Mouse (Mus musculus) limb, embryonic 15.5 days (tissue): ENCODE results near the gene Il25. TPM values are rescaled to one million over a fixed set of nuclear protein-coding genes. Genes with fewer than 3 reads are reported as not detected.
"Not testable (repeated sequence)": the region's sequence is repeated elsewhere in the genome, so short reads cannot be mapped to it uniquely, and the experiment has no call there.

Experiments
- ATAC-seq: fragments of 200-750 bp; cut with Nextera tagmentation; 2 replicates; pipeline ENCODE4 v1.8.0; 2017; ENCODE audit warnings: low read depth, moderate TSS enrichment; ENCODE audit not compliant: insufficient number of reproducible peaks, low FRiP score, low TSS enrichment
- H3K27ac ChIP-seq: fragments of 300-500 bp; sonication (generic); 2 replicates; pipeline ENCODE4 v1.5.1; 2015; ENCODE audit warnings: moderate library complexity, mild to moderate bottlenecking, inconsistent platforms
- H3K27me3 ChIP-seq: fragments of 300-500 bp; sonication (generic); 2 replicates; pipeline ENCODE4 v1.6.1; 2015; ENCODE audit warnings: inconsistent platforms
- H3K36me3 ChIP-seq: fragments of 300-500 bp; sonication (generic); 2 replicates; pipeline ENCODE4 v1.6.1; 2015; ENCODE audit warnings: inconsistent platforms
- H3K4me1 ChIP-seq: fragments of 300-500 bp; sonication (generic); 2 replicates; pipeline ENCODE4 v1.6.1; 2015; ENCODE audit warnings: inconsistent platforms
- H3K4me2 ChIP-seq: fragments of 300-500 bp; sonication (generic); 2 replicates; pipeline ENCODE4 v1.6.1; 2015; ENCODE audit warnings: mild to moderate bottlenecking, inconsistent platforms
- H3K4me3 ChIP-seq: fragments of 300-500 bp; sonication (generic); 2 replicates; pipeline ENCODE4 v1.5.1; 2015; ENCODE audit warnings: mild to moderate bottlenecking, inconsistent platforms
- H3K9ac ChIP-seq: fragments of 300-500 bp; sonication (generic); 2 replicates; pipeline ENCODE4 v1.6.1; 2015; ENCODE audit warnings: inconsistent platforms
- H3K9me3 ChIP-seq: fragments of 300-500 bp; sonication (generic); 2 replicates; pipeline ENCODE4 v1.6.1; 2016; ENCODE audit warnings: inconsistent platforms
- WGBS: fragments of 180-500 bp; shearing (Covaris S2); methylation state at CpG from one replicate; pipeline ENCODE4 v1.1.7; 2015; 5-methylcytosine and 5-hydroxymethylcytosine counted together
- polyA plus RNA-seq: library from polyadenylated mRNA; unstranded; fragments of >200 nt; fragmentation: Nextera tagmentation; extraction: Ambion mirVana; gene quantifications from 2 replicates; pipeline ENCODE4 v1.2.1, GENCODE M21; 2015

Gene Il25
- polyA plus RNA-seq, 1 experiment from 2014 or later = not detected

DNA sequence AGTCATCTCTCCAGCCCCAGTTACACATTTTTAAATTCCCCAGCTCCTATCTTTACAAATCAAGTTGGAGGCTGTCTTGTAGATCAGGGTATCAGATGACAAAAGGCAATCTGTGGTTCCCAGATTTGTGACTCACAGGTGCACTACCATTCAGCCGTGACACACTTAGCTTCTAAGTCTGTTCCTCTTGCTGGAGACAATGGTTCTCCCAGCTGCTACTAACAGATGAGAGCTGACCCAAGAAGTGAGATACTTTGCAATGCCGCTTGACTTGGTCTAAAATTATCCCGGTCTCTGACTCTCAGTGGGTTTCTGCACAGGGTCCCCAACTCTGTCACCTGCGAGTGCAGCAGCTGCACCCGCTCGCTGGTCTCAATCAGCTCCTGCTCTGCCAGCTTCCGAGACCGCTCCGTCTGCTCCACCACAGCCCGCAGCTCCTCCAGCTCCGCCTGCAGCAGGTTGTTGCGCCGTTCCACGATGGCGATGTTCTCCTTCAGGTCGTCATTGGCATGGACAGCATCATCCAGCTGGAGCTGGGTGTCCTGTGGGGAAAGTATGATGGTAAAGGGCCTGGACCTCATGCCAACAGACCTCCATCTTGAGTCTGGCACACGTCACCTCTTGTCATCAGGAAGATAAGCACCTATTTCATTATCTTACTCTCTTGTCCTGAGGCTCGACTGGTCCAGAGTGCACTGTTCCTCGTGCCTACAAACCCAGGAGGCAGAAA is 13.6 kb downstream of the Il25 start:
- 73% methylated on average over 19 of the region's 19 CpGs for WGBS
- Histone ChIP-seq H3K4me2 (no peak overlapping the region), H3K27ac (no peak overlapping the region), H3K9ac (no peak overlapping the region), H3K9me3 (no peaks in the 10 kb centered on the region), H3K4me3 (no peak overlapping the region), H3K27me3 (no peaks in the 10 kb centered on the region), H3K4me1 (no peaks in the 10 kb centered on the region), H3K36me3 (no peaks in the 10 kb centered on the region)
- ATAC-seq = no peak

GRCm38 (mm10) chr14:54947008-54947407 is 14.5 kb downstream of the Il25 start:
- not testable (repeated sequence) for H3K36me3 ChIP-seq, H3K4me2 ChIP-seq, H3K27ac ChIP-seq, H3K4me3 ChIP-seq, H3K9ac ChIP-seq, H3K9me3 ChIP-seq, ATAC-seq, H3K27me3 ChIP-seq, H3K4me1 ChIP-seq
- WGBS = 87% methylated on average over 11 of the region's 11 CpGs

- Histone ChIP-seq H3K9ac (no peak overlapping the region), H3K27ac (no peak overlapping the region), H3K9me3 (no peaks in the 10 kb centered on the region), H3K4me1 (no peaks in the 10 kb centered on the region), H3K4me2 (no peak overlapping the region), H3K36me3 (no peaks in the 10 kb centered on the region), H3K4me3 (no peak overlapping the region), H3K27me3 (no peaks in the 10 kb centered on the region)
- 86% methylated on average over 9 of the region's 9 CpGs for WGBS
- no peak for ATAC-seq
These were observed 16.3 kb downstream of the Il25 start for GRCm38 (mm10) chr14:54948781-54949180.

DNA sequence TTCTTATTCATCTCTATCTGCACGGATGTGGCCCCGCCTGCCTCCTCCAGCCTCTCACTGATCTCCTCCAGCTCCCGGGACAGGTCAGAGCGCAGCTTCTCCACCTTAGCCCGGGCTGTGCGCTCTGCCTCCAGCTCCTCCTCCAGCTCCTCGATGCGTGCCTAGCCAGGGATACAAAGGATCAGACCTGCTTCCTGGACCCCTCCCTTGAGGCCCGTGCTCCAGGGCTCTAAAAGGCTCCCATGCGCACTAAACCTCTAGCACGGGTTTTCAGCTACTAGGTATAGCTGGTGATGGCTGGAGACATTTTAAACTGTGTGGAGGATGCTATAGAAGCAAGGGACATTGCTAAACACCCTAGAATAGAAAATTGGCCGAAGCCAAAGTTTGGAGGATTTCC is 18.0 kb downstream of the Il25 start:
- Histone ChIP-seq H3K4me2 (no peak overlapping the region), H3K36me3 (no peaks in the 10 kb centered on the region), H3K27me3 (no peaks in the 10 kb centered on the region), H3K9ac (no peak overlapping the region), H3K4me1 (no peaks in the 10 kb centered on the region), H3K4me3 (no peak overlapping the region), H3K9me3 (no peaks in the 10 kb centered on the region), H3K27ac (no peak overlapping the region)
- no peak for ATAC-seq
- WGBS = 54% methylated on average over 12 of the region's 12 CpGs

GRCm38 (mm10) chr14:54951587-54951986 is 19.1 kb downstream of the Il25 start:
- no peak overlapping the region for H3K4me2 ChIP-seq
- H3K4me1 ChIP-seq = no peaks in the 10 kb centered on the region
- no peak for ATAC-seq
- WGBS = 87% methylated on average over 6 of the region's 6 CpGs
- H3K4me3 ChIP-seq = no peak overlapping the region
- H3K9ac ChIP-seq = no peak overlapping the region
- no peaks in the 10 kb centered on the region for H3K9me3 ChIP-seq
- H3K27me3 ChIP-seq = no peaks in the 10 kb centered on the region
- H3K27ac ChIP-seq = no peak overlapping the region
- H3K36me3 ChIP-seq = no peaks in the 10 kb centered on the region

DNA sequence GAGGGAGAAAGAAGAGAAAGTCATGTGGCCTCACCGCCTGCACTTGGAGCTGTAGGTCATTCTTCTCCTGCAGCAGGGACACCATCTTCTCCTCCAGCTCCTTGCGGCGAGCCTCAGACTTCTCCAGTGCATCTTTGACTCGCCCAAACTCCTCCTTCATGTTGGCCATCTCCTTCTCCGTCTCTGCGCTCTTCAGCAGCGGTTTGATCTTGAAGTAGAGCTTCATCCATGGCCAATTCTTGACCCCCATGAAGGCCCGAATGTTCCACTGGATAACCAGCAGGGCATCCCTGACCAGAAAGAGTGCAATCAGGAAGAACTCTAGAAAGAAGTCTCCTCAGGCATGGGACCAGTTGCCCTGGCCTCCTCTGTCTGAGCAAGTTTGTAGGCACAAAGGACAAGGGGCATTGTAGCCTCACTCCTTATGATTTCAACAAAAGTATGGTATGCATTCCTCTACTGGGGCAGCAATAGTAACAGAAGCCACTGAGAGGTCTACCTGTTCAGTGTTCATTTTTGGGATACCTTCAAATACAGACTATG is 21.2 kb downstream of the Il25 start:
- H3K27ac ChIP-seq = no peak overlapping the region
- no peaks in the 10 kb centered on the region for H3K9me3 ChIP-seq
- no peaks in the 10 kb centered on the region for H3K4me1 ChIP-seq
- H3K9ac ChIP-seq = no peak overlapping the region
- no peak for ATAC-seq
- no peak overlapping the region for H3K4me2 ChIP-seq
- no peak overlapping the region for H3K4me3 ChIP-seq
- 92% methylated on average over 8 of the region's 8 CpGs for WGBS
- H3K36me3 ChIP-seq = no peaks in the 10 kb centered on the region
- no peaks in the 10 kb centered on the region for H3K27me3 ChIP-seq

- ATAC-seq = no peak
- H3K4me3 ChIP-seq = no peak overlapping the region
- H3K9ac ChIP-seq = no peak overlapping the region
- H3K27ac ChIP-seq = no peak overlapping the region
- H3K4me2 ChIP-seq = no peak overlapping the region
- no peaks in the 10 kb centered on the region for H3K36me3 ChIP-seq
- H3K9me3 ChIP-seq = no peaks in the 10 kb centered on the region
- WGBS = 62% methylated on average over 3 of the region's 3 CpGs
- H3K27me3 ChIP-seq = no peaks in the 10 kb centered on the region
- no peaks in the 10 kb centered on the region for H3K4me1 ChIP-seq
These were observed 22.0 kb downstream of the Il25 start for GRCm38 (mm10) chr14:54954474-54954873.

GRCm38 (mm10) chr14:54955481-54955880 is 23.0 kb downstream of the Il25 start:
- no peak for ATAC-seq
- Histone ChIP-seq H3K27ac (no peak overlapping the region), H3K27me3 (no peaks in the 10 kb centered on the region), H3K36me3 (no peaks in the 10 kb centered on the region), H3K4me3 (no peak overlapping the region), H3K4me2 (no peak overlapping the region), H3K4me1 (no peaks in the 10 kb centered on the region), H3K9ac (no peak overlapping the region), H3K9me3 (no peaks in the 10 kb centered on the region)
- WGBS = 86% methylated on average over 3 of the region's 3 CpGs

DNA sequence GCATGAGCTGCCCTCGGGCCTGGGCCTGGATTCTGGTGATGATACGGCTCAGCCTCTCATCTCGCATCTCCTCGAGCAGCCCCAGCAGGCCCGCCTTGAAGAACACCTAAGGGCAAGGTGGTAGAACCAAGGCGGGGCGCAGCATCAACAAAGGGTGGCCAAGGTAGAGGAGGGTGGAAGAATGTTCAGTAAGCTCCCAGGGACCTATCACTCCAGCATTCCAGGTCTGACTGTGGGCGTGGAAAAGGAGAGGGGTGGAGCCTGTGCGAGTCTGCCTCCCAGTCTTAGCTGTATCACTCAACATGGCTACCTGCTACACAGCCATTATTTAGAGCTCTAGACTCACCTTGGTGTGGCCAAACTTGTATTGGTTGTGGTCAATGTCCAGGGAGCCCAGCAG is 24.0 kb downstream of the Il25 start:
- ATAC-seq = no peak
- no peak overlapping the region for H3K9ac ChIP-seq
- no peak overlapping the region for H3K4me3 ChIP-seq
- no peaks in the 10 kb centered on the region for H3K36me3 ChIP-seq
- H3K27me3 ChIP-seq = no peaks in the 10 kb centered on the region
- H3K4me1 ChIP-seq = no peaks in the 10 kb centered on the region
- WGBS = 84% methylated on average over 9 of the region's 9 CpGs
- no peaks in the 10 kb centered on the region for H3K9me3 ChIP-seq
- no peak overlapping the region for H3K4me2 ChIP-seq
- H3K27ac ChIP-seq = no peak overlapping the region

- H3K4me2 ChIP-seq = no peak overlapping the region
- no peaks in the 10 kb centered on the region for H3K4me1 ChIP-seq
- no peak for ATAC-seq
- H3K27ac ChIP-seq = no peak overlapping the region
- H3K4me3 ChIP-seq = no peak overlapping the region
- no peaks in the 10 kb centered on the region for H3K9me3 ChIP-seq
- H3K27me3 ChIP-seq = no peaks in the 10 kb centered on the region
- H3K36me3 ChIP-seq = no peaks in the 10 kb centered on the region
- WGBS = 81% methylated on average over 4 of the region's 4 CpGs
- no peak overlapping the region for H3K9ac ChIP-seq
These were observed 26.0 kb downstream of the Il25 start for GRCm38 (mm10) chr14:54958503-54958902.

DNA sequence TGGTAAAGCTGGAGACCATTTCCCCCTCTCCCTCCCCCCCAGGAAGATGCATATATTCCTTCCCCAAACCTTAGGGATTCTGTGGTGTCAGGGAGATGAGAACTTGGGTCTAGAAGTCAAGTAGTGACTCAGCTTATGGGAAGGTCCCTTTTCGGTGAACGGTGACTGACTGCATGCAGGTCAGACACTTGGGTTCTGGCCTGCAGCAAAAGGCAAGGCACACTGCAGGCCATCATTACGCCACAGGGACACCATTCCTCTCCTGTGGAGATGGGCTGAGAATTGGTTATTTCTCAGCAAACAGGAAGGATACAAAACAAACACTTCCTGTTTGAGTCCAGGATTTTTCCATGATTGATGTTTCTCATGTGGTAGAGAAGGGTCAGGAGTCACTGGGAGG is 26.7 kb downstream of the Il25 start:
- H3K4me3 ChIP-seq = no peak overlapping the region
- H3K27me3 ChIP-seq = no peaks in the 10 kb centered on the region
- no peaks in the 10 kb centered on the region for H3K36me3 ChIP-seq
- H3K4me1 ChIP-seq = no peaks in the 10 kb centered on the region
- no peak for ATAC-seq
- no peaks in the 10 kb centered on the region for H3K9me3 ChIP-seq
- H3K4me2 ChIP-seq = no peak overlapping the region
- no peak overlapping the region for H3K27ac ChIP-seq
- H3K9ac ChIP-seq = no peak overlapping the region
- WGBS = 87% methylated on average over 3 of the region's 3 CpGs

- H3K27me3 ChIP-seq, H3K4me2 ChIP-seq: not testable (repeated sequence)
These were observed 27.5 kb downstream of the Il25 start for GRCm38 (mm10) chr14:54959853-54960613.

More at GRCm38 (mm10) chr14:54959853-54960613, 27.5 kb downstream of the Il25 start:
- H3K9me3 ChIP-seq, ATAC-seq, H3K4me3 ChIP-seq, H3K27ac ChIP-seq, H3K36me3 ChIP-seq, H3K9ac ChIP-seq, H3K4me1 ChIP-seq: not testable (repeated sequence)
- WGBS = 88% methylated on average over 12 of the region's 12 CpGs
